ENCODE assay signal across 9 mouse cellular contexts in the genomic region with DNA sequence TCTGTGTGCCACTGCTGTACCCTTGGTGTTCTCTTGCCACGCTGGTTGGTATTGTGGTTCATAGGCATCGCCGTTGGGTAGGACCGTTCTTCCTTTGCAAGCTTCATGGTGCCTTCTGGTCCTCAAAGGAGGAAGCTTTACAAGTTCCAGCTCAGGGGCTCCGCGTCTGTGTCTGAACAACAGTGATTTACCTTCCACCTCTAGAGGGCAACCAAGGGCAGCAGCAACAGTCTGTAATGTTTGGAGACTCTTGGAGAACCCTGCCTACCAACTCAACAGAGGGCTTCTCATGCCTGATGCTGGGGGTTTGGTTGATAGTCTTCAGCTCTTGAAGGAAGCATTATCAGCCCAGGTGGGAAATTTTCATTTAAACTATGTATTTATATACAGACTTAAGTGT. TPM values are rescaled to one million over a fixed set of nuclear protein-coding genes. Genes with fewer than 3 reads are reported as not detected.
DNase-seq lines count a peak whose midpoint lies in the region; ATAC-seq lines count a peak whose summit lies in the region.
"Had no signal": no experiment of that assay in that cellular context is flagged by ENCODE, and none has a peak within 500 bp of the region (broad histone marks: within the 10 kb centered on the region; RNA-seq: fewer than 3 reads in every experiment).

No protein-coding gene starts in this region.

- intact Hi-C loops in heart, postnatal 36 days (cut with DNase I), result loop anchor here (1.0 to 2.0 kb wide), 2 partner anchors 80 to 168 kb away; no protein-coding TSS in a partner anchor
- intact Hi-C loops in left cerebral cortex, postnatal 25 days (cut with DNase I), result loop anchor here (1.0 to 5.0 kb wide), 2 partner anchors 80 to 168 kb away; a partner anchor contains a TSS

- ATAC-seq in liver, embryonic 12.5 days, result no peak
- no peak for ATAC-seq in midbrain, embryonic 16.5 days

- no peaks in the 10 kb centered on the region for H3K9me3 ChIP-seq in liver, embryonic 12.5 days (replicated peaks)
- H3K9me3 ChIP-seq in midbrain, embryonic 16.5 days (replicated peaks; ENCODE audit: control insufficient read depth, low read length, poor library complexity, severe bottlenecking), result no peaks in the 10 kb centered on the region
- H3K9me3 ChIP-seq: lung, embryonic 15.5 days had no signal

- no peak overlapping the region for H3K27ac ChIP-seq in liver, embryonic 12.5 days
- no peak overlapping the region for H3K27ac ChIP-seq in midbrain, embryonic 16.5 days (ENCODE audit: low read length)
- H3K27ac ChIP-seq: lung, embryonic 15.5 days had no signal

- DNase-seq in liver (peak; percentile 20), R1 (ENCODE audit: low read depth, low spot score) (peak; percentile 70)
- DNase-seq in cerebellum, postnatal 10 days, result peak; percentile 78 to 83
- DNase-seq in heart, postnatal 36 days, result peak; percentile 31 to 34
- peak; percentile 20 to 50 for DNase-seq in left cerebral cortex, postnatal 25 days (ENCODE audit: low spot score in 2 of 2)
- DNase-seq in right cerebral cortex, adult 2 months (ENCODE audit: low spot score in 2 of 2), result peak; percentile 32 to 53

- WGBS in liver, embryonic 12.5 days (ENCODE audit: insufficient replicate concordance), result 55% methylated on average over 6 of the region's 6 CpGs
- WGBS in midbrain, embryonic 16.5 days, result 83% methylated on average over 6 of the region's 6 CpGs

- no peak overlapping the region for H3K4me3 ChIP-seq in liver, embryonic 12.5 days
- H3K4me3 ChIP-seq in midbrain, embryonic 16.5 days (ENCODE audit: low read depth, low read length), result no peak overlapping the region
- H3K4me3 ChIP-seq: lung, embryonic 15.5 days had no signal

- H3K9ac ChIP-seq in liver, embryonic 12.5 days, result no peak overlapping the region
- H3K9ac ChIP-seq in midbrain, embryonic 16.5 days (ENCODE audit: low read depth, low read length), result no peak overlapping the region
- H3K9ac ChIP-seq: lung, embryonic 15.5 days had no signal

- H3K27me3 ChIP-seq in liver, embryonic 12.5 days (replicated peaks), result no peaks in the 10 kb centered on the region
- no peaks in the 10 kb centered on the region for H3K27me3 ChIP-seq in midbrain, embryonic 16.5 days (ENCODE audit: control insufficient read depth, insufficient read depth, low read depth, low read length)
- H3K27me3 ChIP-seq: lung, embryonic 15.5 days had no signal

- no peaks in the 10 kb centered on the region for H3K36me3 ChIP-seq in liver, embryonic 12.5 days
- no peaks in the 10 kb centered on the region for H3K36me3 ChIP-seq in midbrain, embryonic 16.5 days (ENCODE audit: control insufficient read depth, insufficient read depth, low read length)
- H3K36me3 ChIP-seq: lung, embryonic 15.5 days had no signal

- no peaks in the 10 kb centered on the region for H3K4me1 ChIP-seq in liver, embryonic 12.5 days
- H3K4me1 ChIP-seq in midbrain, embryonic 16.5 days (ENCODE audit: control insufficient read depth, insufficient read depth, low read length), result no peaks in the 10 kb centered on the region
- H3K4me1 ChIP-seq: lung, embryonic 15.5 days had no signal

- no peak overlapping the region for H3K4me2 ChIP-seq in liver, embryonic 12.5 days
- H3K4me2 ChIP-seq in midbrain, embryonic 16.5 days (ENCODE audit: low read length), result no peak overlapping the region
- H3K4me2 ChIP-seq: lung, embryonic 15.5 days had no signal

RNA-seq across cellular contexts. Expression of a gene that starts 7.8 kb away (rescaled TPM):
- 0.05 TPM in 1 of 2 replicates, not detected in the other for polyA plus RNA-seq in liver, embryonic 12.5 days (2016; fragmentation: Nextera tagmentation; extraction: Ambion mirVana)
- under 1 TPM; 0.33 to 0.42 TPM for total RNA-seq in heart, postnatal 36 days (2021)
- under 1 TPM; 0.14 to 0.25 TPM for total RNA-seq in left cerebral cortex, postnatal 25 days (2021)
- polyA plus RNA-seq in midbrain, embryonic 16.5 days (2015; fragmentation: Nextera tagmentation; extraction: Ambion mirVana), result 0.67 and 0.82 TPM in 2 replicates
- polyA plus RNA-seq: lung, embryonic 15.5 days had no signal

Comparison
In these comparisons a context has a peak if more than half of its experiments do, and no peak if none do; other contexts are left out.
1. DNase-seq: peak in every context shown above with its lines; median percentile 80 in cerebellum, postnatal 10 days; 70 in R1; 42 in right cerebral cortex, adult 2 months; 35 in left cerebral cortex, postnatal 25 days; 32 in heart, postnatal 36 days; 20 in liver.